Mouse (Mus musculus): ENCODE results near the gene Ift122. TPM values are rescaled to one million over a fixed set of nuclear protein-coding genes. Genes with fewer than 3 reads are reported as not detected.
A peak's percentile ranks its signal among the peaks of the same experiment; 100 is the strongest.

Ift122 gene
- polyA plus RNA-seq, 1 experiment from 2014 or later = 27.2 TPM

- ATAC-seq (replicated peaks; ENCODE audit: insufficient number of reproducible peaks, low FRiP score, low TSS enrichment, low read depth) = no peak
- Histone ChIP-seq H3K9me3 (replicated peaks; ENCODE audit: control insufficient read depth, low read length) (no peaks in the 10 kb centered on the region), H3K36me3 (replicated peaks; ENCODE audit: control insufficient read depth, insufficient read depth, low read depth, low read length) (no peaks in the 10 kb centered on the region), H3K9ac (replicated peaks; ENCODE audit: low read length) (no peak overlapping the region), H3K27ac (replicated peaks; ENCODE audit: low read depth, low read length) (no peak overlapping the region), H3K4me2 (ENCODE audit: low read depth, low read length) (no peak overlapping the region), H3K4me1 (ENCODE audit: control insufficient read depth, insufficient read depth, low read length) (no peaks in the 10 kb centered on the region), H3K27me3 (ENCODE audit: control insufficient read depth, insufficient read depth, low read length) (no peaks in the 10 kb centered on the region), H3K4me3 (ENCODE audit: low read depth, low read length) (no peak overlapping the region)
- DNase-seq (ENCODE audit: low spot score) = no peak
These were observed 19.4 kb upstream of the Ift122 start for GRCm38 (mm10) chr6:115833861-115834260.

DNA sequence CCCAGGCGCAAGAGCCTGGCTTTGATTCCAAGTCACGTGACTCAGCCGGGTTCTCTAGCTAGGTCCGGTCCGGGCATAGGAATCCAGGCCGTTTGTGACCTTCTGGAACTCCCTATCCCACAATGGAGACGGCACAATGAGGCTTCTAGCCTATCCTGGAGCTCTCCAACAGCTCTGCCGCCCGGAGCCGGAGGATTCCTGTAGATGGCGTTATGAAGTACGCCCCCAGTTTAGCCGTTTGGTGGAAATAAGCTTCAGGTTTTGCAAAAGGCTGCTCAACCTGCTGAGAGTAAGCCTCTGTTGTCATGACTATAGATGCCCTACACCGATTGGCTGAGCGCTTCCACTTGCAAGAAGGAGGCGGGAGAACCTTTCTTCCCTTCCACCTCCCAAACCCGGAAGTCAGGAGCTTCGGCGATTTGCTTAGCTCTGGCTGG is 15.1 kb upstream of the Ift122 start, which contains the start of gene Efcab12:
Efcab12 (minus strand) TSS at position 252 of the 437 bp plus-strand sequence.
- no peaks in the 10 kb centered on the region for H3K9me3 ChIP-seq (replicated peaks; ENCODE audit: control insufficient read depth, low read length)
- ATAC-seq (replicated peaks; ENCODE audit: insufficient number of reproducible peaks, low FRiP score, low TSS enrichment, low read depth) = peak; percentile 80
- no peaks in the 10 kb centered on the region for H3K27me3 ChIP-seq (ENCODE audit: control insufficient read depth, insufficient read depth, low read length)
- H3K4me3 ChIP-seq (ENCODE audit: low read depth, low read length) = peak within 1 kb of the TSS; percentile 24
- H3K4me2 ChIP-seq (ENCODE audit: low read depth, low read length) = peak within 1 kb of the TSS; percentile 71
- under 1% methylated on average over 19 of the region's 19 CpGs for WGBS
- H3K9ac ChIP-seq (replicated peaks; ENCODE audit: low read length) = peak within 1 kb of the TSS; percentile 19
- no peaks in the 10 kb centered on the region for H3K36me3 ChIP-seq (replicated peaks; ENCODE audit: control insufficient read depth, insufficient read depth, low read depth, low read length)
- peak; percentile 84 for DNase-seq (ENCODE audit: low spot score)
- H3K4me1 ChIP-seq (ENCODE audit: control insufficient read depth, insufficient read depth, low read length) = no peaks in the 10 kb centered on the region
- H3K27ac ChIP-seq (replicated peaks; ENCODE audit: low read depth, low read length) = no peak within 1 kb of the TSS

DNA sequence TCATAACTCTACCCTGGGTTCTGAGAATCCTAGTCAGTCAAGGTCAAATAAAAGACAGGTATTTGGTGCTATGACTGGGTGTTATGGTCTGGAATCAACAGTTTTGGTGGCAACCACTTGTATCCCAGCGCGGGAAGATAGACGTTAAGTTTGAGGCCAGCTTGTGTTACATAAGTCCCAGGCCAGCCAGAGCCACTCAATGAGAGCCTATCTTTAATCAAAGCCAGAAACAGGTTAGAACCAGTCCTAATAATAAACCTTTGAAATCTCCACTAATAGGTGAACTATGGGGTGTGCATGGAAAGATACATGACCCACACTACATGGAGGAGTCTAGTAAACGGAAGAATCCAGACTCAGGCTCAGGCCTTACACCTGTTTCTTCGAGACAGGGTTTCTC is 14.5 kb upstream of the Ift122 start:
- ATAC-seq (replicated peaks; ENCODE audit: insufficient number of reproducible peaks, low FRiP score, low TSS enrichment, low read depth) = 0 out of 2 replicates have a peak, but pooled peaks have one; percentile 19
- H3K4me3 ChIP-seq (ENCODE audit: low read depth, low read length) = no peak overlapping the region

GRCm38 (mm10) chr6:115845006-115845405 is 8.3 kb upstream of the Ift122 start:
- Histone ChIP-seq H3K9me3 (replicated peaks; ENCODE audit: control insufficient read depth, low read length) (no peaks in the 10 kb centered on the region), H3K4me3 (ENCODE audit: low read depth, low read length) (no peak overlapping the region), H3K4me2 (ENCODE audit: low read depth, low read length) (no peak overlapping the region), H3K4me1 (ENCODE audit: control insufficient read depth, insufficient read depth, low read length) (no peaks in the 10 kb centered on the region), H3K36me3 (replicated peaks; ENCODE audit: control insufficient read depth, insufficient read depth, low read depth, low read length) (no peaks in the 10 kb centered on the region; the same call in none of the 2 replicates), H3K27ac (replicated peaks; ENCODE audit: low read depth, low read length) (no peak overlapping the region), H3K9ac (replicated peaks; ENCODE audit: low read length) (no peak overlapping the region), H3K27me3 (ENCODE audit: control insufficient read depth, insufficient read depth, low read length) (no peaks in the 10 kb centered on the region)
- WGBS = 94% methylated on average over 4 of the region's 4 CpGs
- no peak for ATAC-seq (replicated peaks; ENCODE audit: insufficient number of reproducible peaks, low FRiP score, low TSS enrichment, low read depth)
- DNase-seq (ENCODE audit: low spot score) = no peak

More for the DNA sequence above, 14.5 kb upstream of the Ift122 start:
- 64% methylated on average over 5 of the region's 5 CpGs for WGBS
- no peak overlapping the region for H3K27ac ChIP-seq (replicated peaks; ENCODE audit: low read depth, low read length)
- H3K36me3 ChIP-seq (replicated peaks; ENCODE audit: control insufficient read depth, insufficient read depth, low read depth, low read length) = no peaks in the 10 kb centered on the region; the same call in 1 of the 2 replicates
- no peaks in the 10 kb centered on the region for H3K9me3 ChIP-seq (replicated peaks; ENCODE audit: control insufficient read depth, low read length)
- H3K4me2 ChIP-seq (ENCODE audit: low read depth, low read length) = peak overlapping the region; percentile 71
- DNase-seq (ENCODE audit: low spot score) = peak; percentile 6
- H3K4me1 ChIP-seq (ENCODE audit: control insufficient read depth, insufficient read depth, low read length) = no peaks in the 10 kb centered on the region
- H3K9ac ChIP-seq (replicated peaks; ENCODE audit: low read length) = no peak overlapping the region
- H3K27me3 ChIP-seq (ENCODE audit: control insufficient read depth, insufficient read depth, low read length) = no peaks in the 10 kb centered on the region

- Histone ChIP-seq H3K4me3 (ENCODE audit: low read depth, low read length) (no peak overlapping the region), H3K4me1 (ENCODE audit: control insufficient read depth, insufficient read depth, low read length) (no peaks in the 10 kb centered on the region), H3K4me2 (ENCODE audit: low read depth, low read length) (no peak overlapping the region), H3K36me3 (replicated peaks; ENCODE audit: control insufficient read depth, insufficient read depth, low read depth, low read length) (peaks cover 2% of the 10 kb centered on the region), H3K9ac (replicated peaks; ENCODE audit: low read length) (no peak overlapping the region), H3K27ac (replicated peaks; ENCODE audit: low read depth, low read length) (no peak overlapping the region), H3K27me3 (ENCODE audit: control insufficient read depth, insufficient read depth, low read length) (no peaks in the 10 kb centered on the region), H3K9me3 (replicated peaks; ENCODE audit: control insufficient read depth, low read length) (no peaks in the 10 kb centered on the region)
- 58% methylated on average over 5 of the region's 8 CpGs for WGBS
- ATAC-seq (replicated peaks; ENCODE audit: insufficient number of reproducible peaks, low FRiP score, low TSS enrichment, low read depth) = no peak
- DNase-seq (ENCODE audit: low spot score) = peak; percentile 71
These were observed 6.4 kb upstream of the Ift122 start for GRCm38 (mm10) chr6:115846640-115847411.

- Histone ChIP-seq H3K4me2 (ENCODE audit: low read depth, low read length) (no peak overlapping the region), H3K27ac (replicated peaks; ENCODE audit: low read depth, low read length) (no peak overlapping the region), H3K36me3 (replicated peaks; ENCODE audit: control insufficient read depth, insufficient read depth, low read depth, low read length) (peaks cover 2% of the 10 kb centered on the region; the same call in 1 of the 2 replicates), H3K4me1 (ENCODE audit: control insufficient read depth, insufficient read depth, low read length) (no peaks in the 10 kb centered on the region), H3K9ac (replicated peaks; ENCODE audit: low read length) (no peak overlapping the region), H3K27me3 (ENCODE audit: control insufficient read depth, insufficient read depth, low read length) (no peaks in the 10 kb centered on the region), H3K9me3 (replicated peaks; ENCODE audit: control insufficient read depth, low read length) (no peaks in the 10 kb centered on the region), H3K4me3 (ENCODE audit: low read depth, low read length) (no peak overlapping the region)
- DNase-seq (ENCODE audit: low spot score) = no peak
- WGBS = 92% methylated on average over 10 of the region's 10 CpGs
- ATAC-seq (replicated peaks; ENCODE audit: insufficient number of reproducible peaks, low FRiP score, low TSS enrichment, low read depth) = no peak
These were observed 4.5 kb upstream of the Ift122 start for GRCm38 (mm10) chr6:115848598-115849304.

DNA sequence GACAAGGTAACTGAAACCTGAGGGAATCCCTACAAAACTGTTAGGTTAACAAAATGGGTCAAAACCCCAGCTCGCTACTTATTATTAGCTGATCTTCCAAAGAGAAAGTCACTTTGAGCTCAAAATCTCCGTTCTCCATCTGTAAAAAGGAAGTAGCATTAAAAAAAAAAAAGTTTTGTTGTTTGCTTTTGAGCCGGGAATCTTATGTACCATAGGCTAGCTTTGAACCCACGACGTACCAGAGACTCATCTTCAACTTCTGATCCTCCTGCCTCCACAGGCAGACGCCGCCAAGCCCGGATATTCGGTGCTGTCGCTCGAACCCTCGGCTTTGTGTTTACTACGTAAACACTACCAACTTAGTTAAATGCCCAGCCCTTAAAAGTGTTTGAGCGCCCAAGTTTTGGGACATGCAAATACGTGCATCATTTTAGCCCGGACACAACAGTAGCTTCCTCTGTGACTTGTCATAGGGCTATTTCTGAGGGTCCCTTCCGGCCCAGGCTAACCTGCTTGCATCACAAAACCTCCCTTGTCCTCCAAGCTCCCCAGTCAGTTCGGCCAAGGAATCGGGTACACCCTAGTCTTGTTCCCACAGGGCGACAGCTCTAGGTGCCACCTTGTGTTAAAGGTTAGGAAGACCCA is 702 bp upstream of the Ift122 start:
- Histone ChIP-seq H3K4me2 (ENCODE audit: low read depth, low read length) (peak overlapping the region; percentile 62), H3K9ac (replicated peaks; ENCODE audit: low read length) (peak overlapping the region; percentile 77), H3K27me3 (ENCODE audit: control insufficient read depth, insufficient read depth, low read length) (no peaks in the 10 kb centered on the region), H3K36me3 (replicated peaks; ENCODE audit: control insufficient read depth, insufficient read depth, low read depth, low read length) (peaks cover 2% of the 10 kb centered on the region; the same call in 1 of the 2 replicates), H3K4me3 (ENCODE audit: low read depth, low read length) (peak overlapping the region; percentile 61), H3K9me3 (replicated peaks; ENCODE audit: control insufficient read depth, low read length) (no peaks in the 10 kb centered on the region), H3K27ac (replicated peaks; ENCODE audit: low read depth, low read length) (peak overlapping the region; percentile 68), H3K4me1 (ENCODE audit: control insufficient read depth, insufficient read depth, low read length) (no peaks in the 10 kb centered on the region)
- ATAC-seq (replicated peaks; ENCODE audit: insufficient number of reproducible peaks, low FRiP score, low TSS enrichment, low read depth) (no peak), DNase-seq (ENCODE audit: low spot score) (peak; percentile 39)
- WGBS = 5% methylated on average over 20 of the region's 20 CpGs
